Mouse (Mus musculus) yolk sac, embryonic 10.5 days (tissue): ENCODE results near the gene Det1.

Experiments
- DNase-seq: peaks from one replicate; pipeline ENCODE4 v3.0.0-alpha.2; 2017; ENCODE audit warnings: low spot score

The Det1 gene

DNA sequence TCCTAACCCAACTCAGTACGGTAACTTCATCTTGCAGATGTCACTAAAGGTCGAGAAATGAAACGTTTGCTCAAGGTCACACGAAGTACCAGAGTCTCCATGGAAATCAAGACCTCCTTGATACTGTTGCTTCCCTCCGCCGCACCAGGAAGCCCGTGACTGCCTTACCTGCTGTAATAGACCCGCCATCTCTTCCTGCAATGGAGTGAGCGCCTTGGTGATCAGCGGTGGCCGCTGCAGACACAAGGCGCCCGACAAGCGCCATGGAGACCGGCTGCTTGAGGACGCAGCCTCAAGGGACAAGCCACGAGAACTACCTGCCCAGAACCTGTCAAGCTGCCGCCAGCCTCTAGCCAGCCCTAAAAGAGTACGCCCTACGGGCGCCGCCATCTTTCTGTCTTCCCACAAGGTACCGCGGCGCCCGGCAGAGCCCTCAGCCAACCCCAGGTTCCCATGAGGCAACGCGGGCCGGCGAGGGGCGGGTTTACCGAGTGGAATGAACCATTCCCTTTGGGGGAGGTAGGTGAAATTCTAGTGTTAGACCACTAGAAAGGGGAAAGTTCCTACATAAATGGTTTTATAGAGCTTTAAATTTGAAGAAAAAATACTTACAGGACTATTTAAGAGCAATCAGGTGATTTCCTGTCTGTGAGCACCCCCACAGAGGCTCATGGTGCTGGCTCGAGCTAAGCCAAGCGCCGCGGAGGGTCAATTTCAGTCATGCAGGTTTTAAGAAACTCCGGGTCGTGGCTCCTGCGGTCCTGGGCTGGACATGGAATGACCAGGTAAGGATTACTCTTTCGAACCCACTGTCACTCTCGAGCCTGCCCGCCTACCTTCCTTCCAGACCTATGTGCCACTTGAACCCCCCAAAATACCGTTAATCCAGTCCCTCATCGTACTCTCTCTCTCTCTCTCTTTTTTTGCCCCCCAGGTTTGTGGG lies 64.2 kb downstream of the Det1 start, which contains the start of the genes Mrps11 and Mrpl46:
TSS of gene Mrps11 (plus strand) at position 481 of the 943 bp plus-strand sequence.
TSS of gene Mrpl46 (minus strand) at position 893 of the 943 bp plus-strand sequence.
- DNase-seq, result peak; percentile 89

GRCm38 (mm10) chr7:78778741-78779140 lies 68.3 kb downstream of the Det1 start:
- no peak for DNase-seq
